Mouse (Mus musculus) WW6 (cell line): ENCODE measurements around the gene Aldoart2.
"Not testable (repeated sequence)": the region's sequence is repeated elsewhere in the genome, so short reads cannot be mapped to it uniquely, and the experiment has no call there.

Experiments
- DNase-seq: peaks from one replicate; pipeline ENCODE4 v3.0.0-alpha.2; 2013; ENCODE audit warnings: low read depth, low spot score

Gene Aldoart2

DNA sequence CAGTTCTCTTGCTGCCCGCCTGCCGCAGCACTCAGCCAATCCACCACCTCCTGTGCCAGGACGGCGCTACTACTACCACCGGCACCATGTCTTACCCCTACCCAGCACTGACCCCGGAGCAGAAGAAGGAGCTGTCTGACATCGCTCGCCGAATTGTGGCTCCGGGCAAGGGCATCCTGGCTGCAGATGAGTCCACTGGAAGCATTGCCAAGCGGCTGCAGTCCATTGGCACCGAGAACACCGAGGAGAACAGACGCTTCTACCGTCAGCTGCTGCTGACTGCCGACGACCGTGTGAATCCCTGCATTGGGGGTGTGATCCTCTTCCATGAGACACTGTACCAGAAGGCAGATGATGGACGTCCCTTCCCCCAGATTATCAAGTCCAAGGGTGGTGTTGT, at the start of gene Aldoart2:
Gene Aldoart2, plus strand, starts transcription at position 34 of the 400 bp plus-strand sequence.
- DNase-seq: no peak

DNA sequence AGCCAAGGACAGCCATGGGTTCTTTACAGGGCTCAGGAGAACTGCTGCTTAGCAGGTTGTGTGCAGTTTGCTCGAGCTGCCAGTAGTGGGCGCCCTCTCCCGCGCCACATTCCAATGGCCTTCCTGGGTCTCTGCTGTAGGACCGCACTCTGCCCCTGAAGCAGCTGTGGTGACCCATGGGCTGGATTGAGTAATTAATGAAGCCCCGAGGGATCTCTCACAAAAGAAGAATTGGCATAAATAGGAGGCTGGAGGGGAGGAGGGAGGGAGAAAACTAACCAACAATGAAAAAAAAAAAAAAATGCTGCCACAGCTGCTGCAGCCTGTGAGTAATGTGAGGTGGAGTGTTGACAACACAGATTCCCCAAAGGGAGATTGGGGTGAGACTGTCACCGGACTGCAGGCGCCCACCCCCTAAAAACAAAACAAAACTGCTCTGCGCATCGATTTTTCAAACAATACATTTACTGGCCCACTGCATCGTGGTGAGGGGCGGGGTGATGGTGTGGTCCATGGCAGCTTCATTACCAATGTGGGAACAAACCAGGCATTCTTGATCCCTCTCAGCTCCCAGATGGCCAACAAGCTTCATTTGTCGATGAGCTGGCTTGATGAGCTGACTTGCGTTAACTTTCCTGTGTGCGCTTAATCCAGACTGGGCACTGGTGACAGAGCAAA, 46.8 kb upstream of the Aldoart2 start:
- DNase-seq: no peak

DNA sequence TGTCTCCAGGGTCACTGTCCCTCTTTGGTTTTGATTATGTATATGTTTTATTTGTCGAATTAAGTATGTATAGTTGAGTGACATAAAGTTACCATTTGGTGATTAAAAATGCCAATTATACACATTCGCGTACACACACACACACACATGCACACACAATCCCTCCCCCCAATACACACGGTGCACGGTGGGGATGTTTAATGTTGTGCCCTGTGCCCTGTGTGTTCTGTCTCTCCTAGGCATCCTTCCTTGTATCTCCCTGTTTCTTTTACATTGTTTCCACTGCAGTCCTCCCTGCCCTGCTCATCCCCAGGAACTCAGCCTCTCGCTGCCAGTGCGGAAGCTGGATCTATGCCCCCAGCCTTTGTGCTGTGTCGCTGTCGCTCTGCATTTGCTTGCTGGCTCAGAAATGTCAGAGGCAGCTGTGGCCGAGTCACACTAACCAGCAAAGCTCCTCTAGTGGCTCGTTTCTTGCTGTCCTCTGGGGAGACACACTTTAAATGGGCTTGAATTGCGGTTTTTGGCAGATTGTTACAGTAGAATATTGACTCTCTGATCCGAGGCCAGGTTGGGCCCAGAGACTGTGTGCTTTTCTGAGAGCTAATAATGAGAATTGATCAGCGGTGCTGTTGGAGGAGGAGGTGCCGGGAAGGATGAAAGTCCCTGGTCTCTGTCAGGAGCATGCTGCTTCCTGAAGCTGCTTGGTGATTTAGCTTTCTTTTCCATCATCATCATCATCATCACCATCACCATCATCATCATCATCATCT, 37.9 kb upstream of the Aldoart2 start:
- DNase-seq: no peak

GRCm38 (mm10) chr12:55536537-55537135, 28.4 kb upstream of the Aldoart2 start:
- DNase-seq: no peak

- no peak for DNase-seq
Observed at GRCm38 (mm10) chr12:55537742-55538141, 27.3 kb upstream of the Aldoart2 start.

DNA sequence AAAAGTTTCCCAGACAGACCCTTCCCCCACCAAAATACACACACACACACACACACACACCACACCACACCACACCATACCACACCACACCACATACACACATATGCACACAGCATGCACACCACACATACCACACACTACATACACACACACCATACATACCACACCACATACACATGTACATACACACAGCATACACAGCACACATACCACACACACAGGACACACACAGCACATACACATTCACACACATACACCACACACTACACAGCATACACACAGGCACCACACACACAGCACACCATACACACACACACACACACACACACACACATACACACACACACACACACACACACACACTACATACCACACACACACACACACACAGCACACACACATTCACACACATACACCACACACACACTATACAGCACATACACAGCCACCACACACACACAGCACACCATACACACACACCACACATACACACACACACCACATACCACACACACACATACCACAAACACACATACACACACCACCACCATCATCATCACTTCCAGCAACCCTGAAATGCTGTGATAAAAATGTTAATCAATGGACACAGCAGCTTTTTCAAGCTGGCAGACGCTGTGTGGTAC, 26.6 kb upstream of the Aldoart2 start:
- no peak for DNase-seq

DNA sequence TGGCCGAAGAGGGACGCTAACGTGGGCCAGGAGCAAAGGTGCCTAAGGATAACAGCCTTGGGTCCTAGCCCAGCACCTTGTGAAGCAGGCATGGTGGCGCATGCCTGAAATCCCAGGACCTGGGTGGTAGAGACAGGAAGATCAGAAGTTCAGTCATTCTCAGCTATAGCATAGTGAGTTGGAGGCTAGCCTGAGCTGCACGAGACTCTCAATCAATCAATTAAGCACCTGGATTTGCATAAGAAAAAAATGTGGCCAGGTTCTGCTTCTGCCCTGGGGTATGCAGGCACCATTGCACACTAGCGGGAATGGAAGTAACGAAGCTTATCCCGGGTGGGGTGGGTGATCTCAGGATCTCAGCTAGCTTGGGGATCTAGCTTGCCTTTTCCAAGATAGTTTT, 25.9 kb upstream of the Aldoart2 start:
- DNase-seq: no peak

- not testable (repeated sequence) for DNase-seq
Observed at GRCm38 (mm10) chr12:55554901-55555300, 10.1 kb upstream of the Aldoart2 start.

DNA sequence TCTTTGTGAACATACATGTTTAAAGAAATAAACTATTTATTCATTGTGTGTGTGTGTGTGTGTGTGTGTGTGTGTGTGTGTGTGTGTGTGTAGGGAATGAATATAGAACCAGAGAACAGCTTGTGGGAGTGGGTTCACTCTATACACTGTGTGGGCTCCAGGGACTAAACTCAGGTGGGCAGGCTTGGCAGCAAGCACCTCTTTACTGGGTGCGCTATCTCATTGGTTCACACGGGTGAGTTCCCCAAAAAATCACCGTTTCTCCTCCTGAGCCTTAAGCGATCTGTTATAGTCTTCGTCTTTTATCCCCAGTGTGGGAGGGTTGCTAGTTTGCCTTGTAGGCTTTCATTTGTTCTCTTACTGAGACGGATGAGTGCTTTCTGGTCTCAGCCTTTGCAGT, 7.2 kb upstream of the Aldoart2 start:
- no peak for DNase-seq

- DNase-seq: no peak
Observed at GRCm38 (mm10) chr12:55559184-55559855, 5.7 kb upstream of the Aldoart2 start.

DNA sequence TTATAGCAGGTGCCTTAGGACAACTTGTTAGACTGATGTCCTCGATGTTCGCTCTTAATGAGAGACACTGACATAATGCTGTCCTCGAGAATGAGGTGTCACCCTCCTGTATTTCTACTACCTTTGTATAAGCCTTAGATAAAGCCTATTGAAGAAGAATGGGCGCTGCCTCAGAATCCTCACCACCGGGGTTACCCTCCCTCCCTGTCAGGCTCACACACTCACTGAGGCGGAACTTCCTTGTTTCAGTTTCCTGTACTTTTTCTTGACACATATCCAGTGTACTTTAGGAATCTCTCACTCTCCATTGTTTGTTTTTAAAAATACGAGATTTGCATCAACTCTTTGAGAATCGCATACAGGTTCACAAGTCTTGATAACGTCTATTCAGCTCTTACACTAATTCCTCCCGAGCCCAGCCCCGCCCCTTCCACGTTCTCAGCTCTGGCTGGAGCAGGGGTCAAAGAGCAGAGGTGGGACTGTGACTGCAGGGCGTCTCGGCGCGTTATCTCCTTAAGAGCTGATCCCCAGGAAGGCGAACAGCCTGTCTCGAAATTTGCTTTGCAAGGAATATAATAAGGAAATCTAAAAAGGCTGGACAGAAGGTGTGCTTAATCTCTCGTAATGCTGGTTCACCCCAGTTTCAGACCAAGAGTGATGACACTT, 4.9 kb upstream of the Aldoart2 start:
- no peak for DNase-seq

- DNase-seq: no peak
Observed at GRCm38 (mm10) chr12:55563742-55564141, 1.3 kb upstream of the Aldoart2 start.

DNA sequence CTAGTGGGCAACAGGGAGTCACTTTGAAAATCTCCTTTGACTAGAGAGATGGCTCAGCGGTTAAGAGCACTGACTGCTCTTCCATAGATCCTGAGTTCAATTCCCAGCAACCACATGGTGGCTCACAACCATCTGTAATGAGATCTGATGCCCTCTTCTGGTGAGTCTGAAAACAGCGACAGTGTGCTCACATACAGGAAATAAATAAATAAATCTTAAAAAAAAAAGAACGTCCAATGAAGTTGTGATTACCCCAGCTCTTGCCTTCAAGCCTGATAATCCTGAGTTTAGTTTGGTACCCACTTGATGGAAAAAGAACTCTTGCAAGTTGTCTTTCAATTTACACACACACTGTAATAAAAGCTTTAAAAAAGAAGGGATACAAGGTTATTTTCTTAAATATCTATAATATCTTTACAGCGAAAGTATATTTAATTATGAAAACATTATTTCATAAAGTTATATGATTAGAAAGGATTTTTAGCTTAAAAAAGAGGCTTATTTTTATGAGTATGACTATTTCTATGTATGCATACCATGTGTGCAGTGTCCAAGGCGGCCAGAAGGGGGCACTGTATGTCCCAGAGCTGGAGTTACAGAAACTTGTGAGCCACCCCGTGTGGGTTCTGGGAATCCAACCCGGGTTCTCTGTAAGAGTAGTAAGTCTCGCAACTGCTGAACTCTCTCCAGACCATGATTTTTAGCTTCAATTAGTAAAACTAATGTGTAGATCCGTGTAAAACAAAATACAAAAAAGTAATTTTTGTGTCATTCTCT, 664 bp upstream of the Aldoart2 start:
- DNase-seq: no peak

DNA sequence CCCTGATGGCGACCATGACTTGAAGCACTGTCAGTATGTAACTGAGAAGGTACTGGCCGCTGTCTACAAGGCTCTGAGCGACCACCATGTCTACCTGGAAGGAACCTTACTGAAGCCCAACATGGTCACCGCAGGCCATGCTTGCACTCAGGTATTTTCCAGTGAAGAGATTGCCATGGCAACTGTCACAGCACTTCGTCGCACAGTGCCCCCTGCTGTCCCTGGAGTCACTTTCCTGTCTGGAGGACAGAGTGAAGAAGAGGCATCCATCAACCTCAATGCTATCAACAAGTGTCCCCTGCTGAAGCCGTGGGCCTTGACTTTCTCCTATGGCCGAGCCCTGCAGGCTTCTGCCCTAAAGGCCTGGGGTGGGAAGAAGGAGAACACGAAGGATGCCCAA, 828 bp downstream of the Aldoart2 start:
- no peak for DNase-seq

GRCm38 (mm10) chr12:55566837-55567236, 1.8 kb downstream of the Aldoart2 start:
- no peak for DNase-seq

GRCm38 (mm10) chr12:55568466-55568865, 3.4 kb downstream of the Aldoart2 start:
- no peak for DNase-seq

GRCm38 (mm10) chr12:55569676-55570075, 4.6 kb downstream of the Aldoart2 start:
- DNase-seq: no peak

GRCm38 (mm10) chr12:55570646-55571045, 5.6 kb downstream of the Aldoart2 start:
- no peak for DNase-seq

DNA sequence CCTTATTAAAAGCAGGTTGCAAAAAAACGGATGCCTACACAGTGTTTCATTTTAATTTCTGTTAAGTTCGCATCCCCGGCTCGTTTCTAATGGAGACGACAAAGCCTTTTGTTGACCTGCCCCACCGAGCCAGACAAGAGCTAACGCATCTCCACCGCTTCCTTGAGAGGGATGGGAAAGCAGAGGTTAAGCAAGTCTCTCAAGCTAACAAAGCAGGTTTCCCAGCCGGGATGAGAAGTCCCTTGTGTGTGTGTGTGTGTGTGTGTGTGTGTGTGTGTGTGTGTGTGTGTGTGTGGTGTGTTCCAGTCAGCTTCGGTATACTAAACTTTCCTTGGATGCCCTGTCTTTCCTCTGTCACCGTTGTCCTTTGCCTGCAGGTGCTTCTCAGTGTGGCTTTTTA, 6.1 kb downstream of the Aldoart2 start:
- no peak for DNase-seq

DNA sequence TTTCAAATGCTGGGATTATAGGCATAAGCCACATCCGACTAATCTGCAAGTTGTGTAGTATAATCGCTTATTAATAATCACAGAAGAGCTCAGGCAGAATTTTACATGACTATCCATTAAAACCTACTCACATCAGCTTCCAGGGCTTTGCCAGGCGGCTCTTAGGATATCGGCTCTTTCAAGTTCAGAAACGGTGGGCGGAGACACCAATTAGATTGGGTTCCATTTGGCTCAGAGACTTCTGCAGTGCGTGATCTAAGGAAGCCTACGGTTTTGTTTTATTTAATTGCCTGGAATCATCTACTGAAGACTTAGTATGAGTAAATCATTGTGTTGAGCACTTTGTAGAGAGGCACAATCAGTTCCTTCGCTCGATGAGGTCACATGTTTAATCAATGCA, 6.6 kb downstream of the Aldoart2 start:
- no peak for DNase-seq
